Mouse (Mus musculus): Measurements from ENCODE around the gene Lbx2.

Gene Lbx2

GRCm38 (mm10) chr6:83132176-83132919, 46.2 kb downstream of the Lbx2 start:
- no peak for DNase-seq (ENCODE audit: low spot score)

DNA sequence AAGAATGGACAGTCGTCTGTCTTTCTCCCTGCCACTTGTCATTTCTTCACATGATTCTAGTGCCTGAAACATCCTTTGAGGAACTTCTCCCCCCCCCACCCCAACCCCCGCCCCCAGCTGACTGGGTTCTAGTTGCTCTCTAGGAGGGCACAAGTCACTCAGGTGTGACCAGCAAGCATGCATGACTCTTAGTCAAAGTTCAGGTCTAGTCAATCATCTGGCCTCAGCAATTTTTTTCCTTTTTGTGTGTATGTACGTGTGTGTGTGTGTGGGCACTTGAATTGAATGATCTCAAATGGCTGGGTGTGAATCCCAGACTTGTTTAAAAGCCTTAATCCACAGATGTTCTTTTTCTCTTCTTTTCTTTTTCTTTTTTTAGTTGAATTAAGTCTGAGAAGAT, 48.1 kb downstream of the Lbx2 start:
- DNase-seq (ENCODE audit: low spot score): no peak

DNA sequence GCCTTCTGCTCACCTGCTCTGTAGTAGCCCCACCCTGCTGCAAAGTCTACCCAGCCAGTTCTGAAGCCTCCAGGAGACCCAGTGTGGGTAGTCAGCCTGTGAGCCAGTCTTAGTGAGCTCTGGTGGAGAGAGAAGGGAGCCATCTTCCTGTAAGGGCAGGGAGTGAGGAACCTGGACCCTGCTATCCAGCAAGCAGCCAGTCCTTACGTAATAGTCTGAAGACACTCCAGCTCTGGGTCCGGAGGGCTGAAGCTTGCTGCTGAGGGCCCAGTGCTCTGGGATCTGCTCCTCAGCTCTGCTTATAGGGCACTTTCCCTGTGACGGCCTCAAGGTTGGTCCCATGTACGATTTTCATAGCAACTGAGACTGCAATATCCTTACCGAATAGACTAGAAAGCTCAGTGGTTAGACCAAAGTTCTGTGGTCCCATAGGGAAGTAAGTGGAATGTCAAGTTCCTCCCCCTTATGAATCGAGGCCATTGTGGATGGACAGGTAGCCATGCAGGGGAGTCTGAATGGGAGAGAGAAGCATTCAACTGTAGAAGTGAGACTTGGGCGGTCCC, 48.9 kb downstream of the Lbx2 start, which contains the start of gene Rtkn:
Gene Rtkn (plus strand): TSS at position 513 of the 563 bp plus-strand sequence.
- DNase-seq (ENCODE audit: low spot score): no peak

DNA sequence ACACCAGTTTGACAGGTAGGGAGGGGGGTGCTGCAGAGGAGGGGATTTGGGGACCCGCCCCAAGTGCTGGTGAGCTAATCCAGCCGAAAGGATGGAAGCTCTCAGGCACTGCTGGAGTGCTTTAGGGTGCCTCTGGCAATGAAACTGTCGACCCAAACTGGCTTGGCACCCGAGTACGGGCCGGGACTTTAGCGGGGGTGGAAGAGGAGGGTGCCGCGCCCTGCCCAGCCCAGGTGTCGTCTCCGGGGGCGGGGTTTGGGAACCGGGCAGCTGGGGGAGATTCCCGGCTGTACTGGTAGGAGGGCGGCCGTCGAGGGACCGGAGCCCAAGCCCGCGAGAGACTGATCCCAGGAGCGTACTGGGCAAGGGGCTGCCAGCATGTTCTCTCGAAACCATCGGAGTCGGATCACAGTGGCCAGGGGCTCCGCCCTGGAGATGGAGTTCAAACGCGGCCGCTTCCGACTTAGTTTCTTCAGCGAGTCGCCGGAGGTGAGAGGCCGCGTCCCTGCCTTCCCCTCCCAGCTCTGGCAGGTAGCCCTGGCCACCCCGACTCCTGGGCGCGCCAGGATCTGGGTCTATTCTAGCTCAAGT, 49.5 kb downstream of the Lbx2 start:
- DNase-seq (ENCODE audit: low spot score): peak; percentile 73

GRCm38 (mm10) chr6:83136291-83136880, 50.2 kb downstream of the Lbx2 start:
- DNase-seq (ENCODE audit: low spot score): no peak

DNA sequence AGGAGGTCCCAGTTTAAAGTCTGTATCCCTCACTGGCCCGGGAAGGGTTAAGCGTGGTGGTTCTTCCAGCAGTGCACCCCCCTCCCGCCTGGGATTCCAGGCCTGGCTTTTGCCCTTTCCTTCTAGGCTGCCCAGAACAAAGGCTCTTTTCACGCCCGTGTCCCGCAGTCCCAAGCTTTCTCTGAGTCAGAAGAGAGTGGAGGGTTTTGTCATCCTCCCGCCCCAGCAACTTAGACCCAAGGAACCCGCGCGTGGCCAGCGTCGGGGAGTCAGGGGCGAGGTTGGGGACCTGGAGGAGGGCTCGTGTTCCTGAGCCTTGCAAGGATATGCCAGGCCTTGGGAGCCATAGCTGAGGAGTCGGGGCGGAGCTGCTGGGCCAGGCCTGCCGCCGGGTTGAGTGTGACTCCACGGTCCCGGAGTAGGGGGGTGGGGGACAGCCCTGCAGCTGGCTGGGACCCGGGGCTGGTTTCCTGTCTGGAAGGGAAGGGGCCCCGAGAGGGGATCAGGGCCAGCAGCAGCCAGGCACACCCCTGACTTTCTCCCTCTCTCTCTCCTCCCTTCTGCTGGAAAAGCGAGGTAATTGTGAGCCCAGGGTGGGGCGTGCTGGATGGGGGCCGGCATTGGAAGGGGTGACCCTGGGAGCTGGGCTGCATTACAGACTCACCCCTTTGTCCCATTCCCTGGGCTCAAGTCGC, 50.9 kb downstream of the Lbx2 start:
- peak; percentile 83 for DNase-seq (ENCODE audit: low spot score)

DNA sequence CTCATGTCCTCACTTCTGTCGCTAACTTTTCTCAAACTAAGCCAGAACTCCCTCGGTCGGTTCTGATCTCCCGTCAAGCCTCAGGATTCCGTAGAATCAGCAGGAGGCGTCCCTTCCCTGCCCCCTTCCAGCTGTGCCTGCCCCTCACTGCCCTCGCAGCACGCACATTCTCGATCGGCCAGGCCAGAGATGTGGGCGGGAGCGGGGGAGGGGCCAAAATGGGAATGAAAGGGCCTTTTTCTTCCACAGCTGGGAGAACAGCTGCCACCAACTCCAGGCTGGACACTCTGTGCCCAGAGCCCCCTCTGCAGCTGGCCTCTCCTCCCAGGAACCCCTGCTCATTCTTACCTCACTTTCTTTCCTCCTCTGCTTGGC, 51.4 kb downstream of the Lbx2 start:
- peak; percentile 97 for DNase-seq (ENCODE audit: low spot score)

Measured in testis, postnatal 10 days (tissue).